Mouse (Mus musculus): ENCODE measurements around the gene Nup50. TPM values are rescaled to one million over a fixed set of nuclear protein-coding genes. Genes with fewer than 3 reads are reported as not detected.

Gene Nup50
- polyA plus RNA-seq, 1 experiment from 2014 or later, result 24.2 TPM

DNA sequence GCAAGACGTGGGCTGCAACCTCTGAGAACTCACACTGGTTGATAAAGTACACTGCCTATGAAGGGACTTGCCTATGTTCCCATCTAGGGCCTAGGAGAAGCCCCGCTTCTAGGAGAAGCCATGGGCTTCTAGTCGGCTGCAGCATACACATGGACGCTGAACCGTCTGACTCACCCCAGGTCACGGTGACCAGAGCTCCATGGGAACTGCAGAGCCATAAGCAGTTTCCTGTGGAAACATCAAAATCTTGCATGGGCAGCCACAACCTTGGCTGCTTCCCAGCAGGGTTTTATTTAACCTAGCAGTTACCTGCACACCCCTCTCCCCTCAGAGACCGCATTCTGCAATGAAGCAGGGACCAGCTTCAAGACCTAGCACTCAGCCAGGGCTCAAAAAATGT lies 60.5 kb downstream of the Nup50 start:
- no peak for ATAC-seq
- no peaks in the 10 kb centered on the region for H3K36me3 ChIP-seq (ENCODE audit: control insufficient read depth, insufficient read depth, low read length)

DNA sequence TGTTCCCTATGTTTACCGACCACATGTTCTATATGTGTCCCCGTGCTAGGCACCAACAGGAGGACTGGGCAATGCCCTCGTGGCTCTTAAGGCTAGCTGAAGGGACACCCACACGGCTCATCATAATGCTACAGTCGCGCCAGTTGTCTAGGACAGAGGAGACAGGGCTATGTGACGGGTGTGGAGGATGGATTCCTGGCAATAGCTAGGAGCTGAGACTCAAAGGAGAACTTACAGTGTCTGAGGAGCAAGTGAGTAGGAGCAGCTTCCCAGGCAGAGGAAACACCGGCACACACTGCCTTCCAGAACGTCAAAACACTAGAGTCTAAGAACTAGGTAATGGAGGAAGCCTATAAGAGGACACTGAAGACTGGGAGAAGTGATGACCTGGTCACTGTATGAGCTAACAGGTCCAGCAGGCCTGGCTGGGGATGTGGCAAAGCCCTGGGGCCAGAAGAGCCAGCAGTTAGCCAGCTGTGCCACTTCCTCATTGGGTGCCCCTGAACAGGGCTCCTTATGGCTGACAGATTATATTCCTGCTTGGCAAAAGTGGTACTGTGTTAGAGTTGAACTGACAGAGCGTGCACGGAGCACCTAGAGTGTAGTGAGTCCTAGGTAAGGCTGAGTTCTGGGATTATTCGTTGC lies 62.4 kb downstream of the Nup50 start:
- 88% methylated on average over 12 of the region's 12 CpGs for WGBS
- no peak for ATAC-seq
- peak overlapping the region; percentile 11; the same call in 1 of the 2 replicates for H3K9ac ChIP-seq (ENCODE audit: low read depth, low read length)

More for the DNA sequence above, 60.5 kb downstream of the Nup50 start:
- H3K4me1 ChIP-seq (ENCODE audit: control insufficient read depth, insufficient read depth, low read length), result peaks cover 25% of the 10 kb centered on the region
- no peak overlapping the region for H3K27ac ChIP-seq (ENCODE audit: low read length)
- H3K4me3 ChIP-seq (ENCODE audit: low read depth, low read length), result no peak overlapping the region
- H3K9me3 ChIP-seq (replicated peaks; ENCODE audit: control insufficient read depth, low read length, poor library complexity, severe bottlenecking), result no peaks in the 10 kb centered on the region
- H3K27me3 ChIP-seq (ENCODE audit: control insufficient read depth, insufficient read depth, low read depth, low read length), result no peaks in the 10 kb centered on the region
- H3K9ac ChIP-seq (ENCODE audit: low read depth, low read length), result no peak overlapping the region
- 90% methylated on average over 7 of the region's 7 CpGs for WGBS
- H3K4me2 ChIP-seq (ENCODE audit: low read length), result no peak overlapping the region

DNA sequence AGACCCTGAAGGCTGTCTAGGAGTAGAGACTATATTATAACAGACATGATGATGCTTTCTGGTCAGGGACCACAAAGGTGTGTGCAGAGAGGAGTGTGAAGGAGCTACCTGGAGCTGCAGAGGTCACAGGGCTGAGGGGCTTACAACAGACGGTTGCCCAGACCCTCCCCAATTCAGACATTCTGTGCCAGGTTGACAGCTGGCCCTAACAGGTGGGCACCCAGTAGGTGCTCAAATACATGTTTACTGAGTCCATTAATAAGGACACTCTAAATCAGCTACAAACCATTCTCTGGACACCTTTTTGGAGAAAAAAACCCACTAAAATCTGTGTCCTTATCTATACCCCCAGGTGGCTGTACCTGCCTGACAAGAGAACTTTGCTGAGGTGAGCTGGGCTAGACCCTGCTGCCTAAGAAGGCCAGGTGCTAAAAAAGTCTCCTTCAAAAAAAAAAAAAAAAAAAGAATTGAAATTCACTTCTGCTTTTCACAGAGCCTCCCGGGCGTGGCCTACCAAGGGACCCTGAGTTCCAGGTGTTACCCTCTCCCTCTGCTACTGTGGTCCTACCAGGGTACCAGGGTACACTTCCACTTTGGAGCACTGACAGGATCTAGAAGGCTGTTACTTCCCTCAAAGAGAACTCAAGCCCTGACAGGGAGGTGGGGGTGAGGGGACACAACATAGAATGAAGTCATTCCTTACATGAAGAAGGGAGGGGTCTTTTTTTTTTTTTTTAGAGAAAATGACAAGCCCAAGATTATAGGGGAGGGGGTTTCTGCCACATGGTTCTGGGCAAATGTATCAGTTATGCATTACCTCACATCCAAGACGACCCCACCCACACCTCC lies 63.2 kb downstream of the Nup50 start:
- peak overlapping the region; percentile 93 for H3K9ac ChIP-seq (ENCODE audit: low read depth, low read length)
- no peaks in the 10 kb centered on the region for H3K36me3 ChIP-seq (ENCODE audit: control insufficient read depth, insufficient read depth, low read length)
- H3K4me3 ChIP-seq (ENCODE audit: low read depth, low read length), result peak overlapping the region; percentile 84
- H3K4me2 ChIP-seq (ENCODE audit: low read length), result peak overlapping the region; percentile 78
- H3K27ac ChIP-seq (ENCODE audit: low read length), result no peak overlapping the region
- H3K9me3 ChIP-seq (replicated peaks; ENCODE audit: control insufficient read depth, low read length, poor library complexity, severe bottlenecking), result no peaks in the 10 kb centered on the region
- H3K27me3 ChIP-seq (ENCODE audit: control insufficient read depth, insufficient read depth, low read depth, low read length), result no peaks in the 10 kb centered on the region
- peaks cover 25% of the 10 kb centered on the region for H3K4me1 ChIP-seq (ENCODE audit: control insufficient read depth, insufficient read depth, low read length)
- ATAC-seq, result no peak
- WGBS, result 73% methylated on average over 4 of the region's 4 CpGs

More for the DNA sequence above, 62.4 kb downstream of the Nup50 start:
- peaks cover 25% of the 10 kb centered on the region for H3K4me1 ChIP-seq (ENCODE audit: control insufficient read depth, insufficient read depth, low read length)
- no peaks in the 10 kb centered on the region for H3K36me3 ChIP-seq (ENCODE audit: control insufficient read depth, insufficient read depth, low read length)
- no peak overlapping the region for H3K27ac ChIP-seq (ENCODE audit: low read length)
- H3K27me3 ChIP-seq (ENCODE audit: control insufficient read depth, insufficient read depth, low read depth, low read length), result no peaks in the 10 kb centered on the region
- peak overlapping the region; percentile 78 for H3K4me2 ChIP-seq (ENCODE audit: low read length)
- H3K4me3 ChIP-seq (ENCODE audit: low read depth, low read length), result peak overlapping the region; percentile 84
- no peaks in the 10 kb centered on the region for H3K9me3 ChIP-seq (replicated peaks; ENCODE audit: control insufficient read depth, low read length, poor library complexity, severe bottlenecking)

- H3K27ac ChIP-seq (ENCODE audit: low read length), result peak overlapping the region; percentile 79
- no peaks in the 10 kb centered on the region for H3K9me3 ChIP-seq (replicated peaks; ENCODE audit: control insufficient read depth, low read length, poor library complexity, severe bottlenecking)
- H3K4me3 ChIP-seq (ENCODE audit: low read depth, low read length), result peak overlapping the region; percentile 84
- WGBS, result under 1% methylated on average over 26 of the region's 53 CpGs
- H3K9ac ChIP-seq (ENCODE audit: low read depth, low read length), result peak overlapping the region; percentile 93
- no peaks in the 10 kb centered on the region for H3K27me3 ChIP-seq (ENCODE audit: control insufficient read depth, insufficient read depth, low read depth, low read length)
- peaks cover 25% of the 10 kb centered on the region for H3K4me1 ChIP-seq (ENCODE audit: control insufficient read depth, insufficient read depth, low read length)
- no peaks in the 10 kb centered on the region for H3K36me3 ChIP-seq (ENCODE audit: control insufficient read depth, insufficient read depth, low read length)
- H3K4me2 ChIP-seq (ENCODE audit: low read length), result peak overlapping the region; percentile 78
- peak; percentile 69 for ATAC-seq
These were observed 64.0 kb downstream of the Nup50 start for GRCm38 (mm10) chr15:84987020-84987815.

GRCm38 (mm10) chr15:84987874-84988825 lies 64.9 kb downstream of the Nup50 start, which contains the start of gene 5031439G07Rik:
Gene 5031439G07Rik (minus strand): TSS chr15:84988551.
- Histone ChIP-seq H3K27me3 (ENCODE audit: control insufficient read depth, insufficient read depth, low read depth, low read length) (no peaks in the 10 kb centered on the region), H3K27ac (ENCODE audit: low read length) (peak within 1 kb of the TSS; percentile 79), H3K36me3 (ENCODE audit: control insufficient read depth, insufficient read depth, low read length) (no peaks in the 10 kb centered on the region), H3K4me1 (ENCODE audit: control insufficient read depth, insufficient read depth, low read length) (peaks cover 23% of the 10 kb centered on the region), H3K9ac (ENCODE audit: low read depth, low read length) (peak within 1 kb of the TSS; percentile 93), H3K9me3 (replicated peaks; ENCODE audit: control insufficient read depth, low read length, poor library complexity, severe bottlenecking) (no peaks in the 10 kb centered on the region), H3K4me3 (ENCODE audit: low read depth, low read length) (peak within 1 kb of the TSS; percentile 84), H3K4me2 (ENCODE audit: low read length) (peak within 1 kb of the TSS; percentile 78)
- WGBS, result 1% methylated on average over 54 of the region's 59 CpGs
- ATAC-seq, result peak; percentile 86

DNA sequence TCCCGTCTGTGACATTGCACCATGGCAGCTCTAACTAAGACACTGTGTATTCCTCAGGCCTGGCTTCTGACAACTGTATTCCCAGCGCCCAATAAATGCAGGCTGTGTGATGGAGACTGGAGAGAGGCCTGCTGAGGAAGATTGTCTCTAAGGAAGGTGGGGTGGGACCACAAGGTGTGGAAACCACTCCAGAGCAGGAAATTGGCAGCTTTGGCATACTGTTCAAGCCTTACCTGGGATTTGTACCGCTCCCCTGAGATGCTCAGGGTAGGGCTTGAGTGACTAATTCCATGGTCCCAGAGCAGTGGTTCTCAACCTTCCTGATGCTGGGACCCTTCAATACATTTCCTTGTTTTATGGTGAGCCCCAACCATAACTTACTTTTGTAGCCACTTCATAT lies 65.9 kb downstream of the Nup50 start:
- no peak for ATAC-seq
- Histone ChIP-seq H3K36me3 (ENCODE audit: control insufficient read depth, insufficient read depth, low read length) (no peaks in the 10 kb centered on the region), H3K4me3 (ENCODE audit: low read depth, low read length) (no peak overlapping the region), H3K4me2 (ENCODE audit: low read length) (no peak overlapping the region), H3K27me3 (ENCODE audit: control insufficient read depth, insufficient read depth, low read depth, low read length) (no peaks in the 10 kb centered on the region), H3K27ac (ENCODE audit: low read length) (no peak overlapping the region), H3K4me1 (ENCODE audit: control insufficient read depth, insufficient read depth, low read length) (peaks cover 21% of the 10 kb centered on the region), H3K9ac (ENCODE audit: low read depth, low read length) (no peak overlapping the region), H3K9me3 (replicated peaks; ENCODE audit: control insufficient read depth, low read length, poor library complexity, severe bottlenecking) (no peaks in the 10 kb centered on the region)
- WGBS, result 64% methylated on average over 3 of the region's 3 CpGs

DNA sequence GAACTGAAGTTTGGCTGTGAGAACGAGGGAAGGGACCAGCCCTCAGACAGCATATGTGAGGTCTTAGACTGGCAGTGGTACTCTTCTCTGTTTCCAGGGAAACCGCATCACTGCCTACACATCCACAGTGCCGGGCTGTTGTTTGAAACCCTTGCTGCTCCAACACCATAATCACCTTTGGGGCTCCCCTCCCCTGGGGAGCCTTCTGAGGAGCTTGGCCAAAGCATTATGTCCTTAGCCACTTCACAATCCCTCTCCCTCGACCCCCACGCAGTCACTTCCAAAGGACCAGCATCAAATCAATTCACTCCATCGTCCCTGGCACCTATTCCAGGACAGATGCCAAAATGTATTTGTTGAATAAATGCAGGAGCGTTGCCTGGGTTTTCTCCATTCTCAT lies 66.6 kb downstream of the Nup50 start:
- Histone ChIP-seq H3K27me3 (ENCODE audit: control insufficient read depth, insufficient read depth, low read depth, low read length) (no peaks in the 10 kb centered on the region), H3K36me3 (ENCODE audit: control insufficient read depth, insufficient read depth, low read length) (no peaks in the 10 kb centered on the region), H3K9ac (ENCODE audit: low read depth, low read length) (no peak overlapping the region), H3K4me1 (ENCODE audit: control insufficient read depth, insufficient read depth, low read length) (peaks cover 21% of the 10 kb centered on the region), H3K9me3 (replicated peaks; ENCODE audit: control insufficient read depth, low read length, poor library complexity, severe bottlenecking) (no peaks in the 10 kb centered on the region), H3K4me2 (ENCODE audit: low read length) (no peak overlapping the region), H3K4me3 (ENCODE audit: low read depth, low read length) (no peak overlapping the region), H3K27ac (ENCODE audit: low read length) (no peak overlapping the region)
- 26% methylated on average over 7 of the region's 7 CpGs for WGBS
- ATAC-seq, result no peak

Measured in midbrain, embryonic 16.5 days (tissue).